Mouse (Mus musculus) CH12.LX (cell line): ENCODE measurements around the gene Scgn.

ENCODE experiments used
- CHD1 ChIP-seq: IDR thresholded peaks from 2 replicates; pipeline ENCODE4 v1.6.1; 2012; ENCODE audit warnings: low read depth, low read length, improper control_type of control experiment, inconsistent platforms
- CTCF ChIP-seq, 2 experiments: IDR thresholded peaks in 1 of 2; conservative IDR thresholded peaks in 1 of 2; 2 replicates each; pipeline ENCODE4 v1.5.1; 2011 to 2012; ENCODE audit warnings: low read depth in 2 of 2, low read length in 2 of 2, improper control_type of control experiment in 1 of 2, inconsistent platforms in 1 of 2, mild to moderate bottlenecking in 1 of 2, moderate library complexity in 1 of 2
- ELF1 ChIP-seq: IDR thresholded peaks from 2 replicates; pipeline ENCODE4 v1.6.1; 2014; ENCODE audit warnings: low read depth, mild to moderate bottlenecking, inconsistent platforms, low read length, improper control_type of control experiment
- IRF4 ChIP-seq: IDR thresholded peaks from 2 replicates; pipeline ENCODE4 v1.6.1; 2014; ENCODE audit warnings: low read depth, mild to moderate bottlenecking, inconsistent platforms, low read length, improper control_type of control experiment
- MAFK ChIP-seq: IDR thresholded peaks from 2 replicates; pipeline ENCODE4 v1.6.1; 2011; ENCODE audit warnings: low read length, improper control_type of control experiment; ENCODE audit not compliant: insufficient replicate concordance
- MAX ChIP-seq: IDR thresholded peaks from 2 replicates; pipeline ENCODE4 v1.6.1; 2011; ENCODE audit warnings: low read length, improper control_type of control experiment
- POLR2A ChIP-seq: IDR thresholded peaks from 2 replicates; pipeline ENCODE4 v1.6.1; 2011; ENCODE audit warnings: low read depth, mild to moderate bottlenecking, improper control_type of control experiment, low read length
- RAD21 ChIP-seq: IDR thresholded peaks from 2 replicates; pipeline ENCODE4 v1.6.1; 2011; ENCODE audit warnings: low read depth, mild to moderate bottlenecking, low read length, improper control_type of control experiment, moderate library complexity
- UBTF ChIP-seq: IDR thresholded peaks from 2 replicates; pipeline ENCODE4 v1.6.1; 2012; ENCODE audit warnings: low read depth, mild to moderate bottlenecking, inconsistent platforms, low read length, improper control_type of control experiment, moderate library complexity

DNA sequence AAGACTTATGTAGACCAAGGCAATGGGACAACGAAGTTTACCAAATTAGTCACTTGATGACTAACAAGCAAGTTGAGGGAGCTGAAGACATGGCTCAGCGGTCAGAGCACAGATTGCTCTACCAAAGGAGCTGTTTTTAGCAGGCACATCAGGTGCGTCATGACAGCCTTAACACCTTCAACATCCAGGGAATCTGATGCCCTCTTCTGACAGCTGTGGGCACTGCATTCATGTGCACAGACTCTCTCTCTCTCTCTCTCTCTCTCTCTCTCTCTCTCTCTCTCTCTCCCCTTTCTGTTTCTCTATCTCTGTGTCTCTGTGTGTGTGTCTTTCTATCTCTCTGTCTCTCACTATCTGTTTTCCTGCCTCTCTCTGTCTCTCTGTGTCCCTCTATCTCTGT, 40.1 kb downstream of the Scgn start:
- TF ChIP-seq RAD21, result peak; percentile 38
- no peak for TF ChIP-seq MAX
- TF ChIP-seq POLR2A, result no peak
- no peak for TF ChIP-seq MAFK
- peak; percentile 33 to 58; a peak in 3 of 4 replicates for TF ChIP-seq CTCF (conservative IDR thresholded peaks at IDR 0.05 in 1 of 2, IDR thresholded peaks at IDR 0.05 in 1 of 2; ENCODE audit: low read depth in 2 of 2, low read length in 2 of 2)
- TF ChIP-seq IRF4, result no peak
- no peak for TF ChIP-seq ELF1
- no peak for TF ChIP-seq CHD1
- TF ChIP-seq UBTF, result no peak
